Mouse (Mus musculus) stomach, postnatal 0 days (tissue): ENCODE results near the gene Cftr.

Experiments used
- CTCF ChIP-seq: IDR thresholded peaks from 2 replicates; pipeline ENCODE4 v1.5.1; 2016; ENCODE audit warnings: antibody characterized with exemption, low read depth, mild to moderate bottlenecking, moderate library complexity
- EP300 ChIP-seq: optimal IDR thresholded peaks from 2 replicates; pipeline ENCODE3; 2016; ENCODE audit warnings: antibody characterized with exemption

- no peak for TF ChIP-seq EP300
- TF ChIP-seq CTCF, result no peak
Observed at GRCm38 (mm10) chr6:18153031-18153430, 17.5 kb upstream of the Cftr start.
